Mouse (Mus musculus) kidney, adult 18-20 months (tissue): ENCODE measurements around the gene Prr14.
"Not testable (repeated sequence)": the region's sequence is repeated elsewhere in the genome, so short reads cannot be mapped to it uniquely, and the experiment has no call there.

Source experiments
- DNase-seq: peaks from one replicate; pipeline ENCODE4 v3.0.0; 2021

The Prr14 gene

GRCm38 (mm10) chr7:127472060-127472459, 12.6 kb downstream of the Prr14 start:
- DNase-seq, result peak; percentile 25

GRCm38 (mm10) chr7:127473705-127474104, 14.3 kb downstream of the Prr14 start:
- no peak for DNase-seq

DNA sequence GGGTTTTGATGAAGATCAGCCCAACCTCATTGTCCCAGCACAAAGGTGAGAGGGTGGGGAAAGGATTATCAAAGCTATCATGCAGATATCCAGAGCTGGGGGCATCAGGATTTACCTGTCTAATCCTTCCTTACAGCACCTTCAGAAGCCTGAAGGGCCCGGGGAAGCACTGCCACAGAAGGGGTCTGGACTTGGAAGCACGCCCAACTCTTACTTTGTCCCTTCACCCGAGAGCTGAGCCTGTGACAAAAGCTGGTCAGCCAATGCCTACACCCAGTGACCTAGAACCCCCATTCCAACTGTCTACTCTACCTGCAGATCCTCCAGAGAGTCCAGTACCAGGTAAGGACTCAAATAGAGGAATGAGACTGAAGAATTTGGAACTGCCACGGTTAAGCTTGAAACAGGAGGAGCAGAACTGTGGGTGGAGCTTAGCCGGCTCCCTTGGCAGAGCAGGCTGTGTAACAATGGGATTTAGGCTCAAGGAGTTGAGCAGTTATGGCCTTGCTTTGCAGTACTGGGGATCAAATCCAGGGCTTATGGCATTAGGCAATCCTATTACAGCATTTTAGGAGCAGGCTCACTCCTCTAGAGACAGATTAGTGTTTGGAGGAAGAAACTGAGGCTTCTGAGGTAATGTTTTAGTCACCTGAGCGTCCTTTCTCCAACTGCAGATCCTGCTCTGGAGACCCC, 15.1 kb downstream of the Prr14 start:
- no peak for DNase-seq

- no peak for DNase-seq
These were observed 15.9 kb downstream of the Prr14 start for GRCm38 (mm10) chr7:127475186-127475740.

DNA sequence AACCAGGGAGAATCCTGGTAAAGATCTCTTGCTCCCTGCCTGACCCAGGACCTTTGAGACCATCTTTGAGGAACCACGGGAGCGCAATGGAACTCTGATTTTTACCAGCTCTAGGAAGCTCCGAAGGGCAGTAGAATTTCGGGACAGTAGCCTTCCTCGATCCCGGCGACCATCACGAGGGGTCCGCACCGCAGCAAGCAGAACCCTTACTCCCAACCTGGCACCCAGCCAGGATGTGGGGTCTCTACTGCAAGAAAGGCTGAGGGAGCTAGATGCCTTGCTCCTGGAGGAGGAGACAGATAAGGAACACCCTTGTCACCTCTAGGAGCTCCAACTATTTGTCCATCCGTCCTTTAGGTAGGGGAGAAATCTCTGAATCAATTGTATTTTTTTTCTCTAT, 16.9 kb downstream of the Prr14 start:
- DNase-seq, result no peak

DNA sequence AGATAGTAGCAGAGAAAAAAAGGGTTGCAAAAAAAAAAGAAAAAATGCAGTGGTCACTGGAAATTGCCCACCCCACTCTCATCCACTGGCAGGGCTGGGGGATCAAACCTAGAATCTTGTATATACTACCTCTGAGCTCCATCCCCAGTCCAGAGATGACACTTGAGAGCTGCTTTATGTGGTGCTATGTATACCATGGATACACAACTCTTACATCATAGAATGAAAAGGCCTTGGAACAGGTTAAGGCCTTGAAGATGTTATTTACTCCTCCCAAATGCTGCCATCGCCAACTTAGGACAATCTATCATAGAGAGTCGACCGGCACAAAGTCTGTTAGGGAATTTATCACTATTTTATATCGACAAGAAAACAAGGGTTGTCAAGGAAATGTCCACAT, 17.4 kb downstream of the Prr14 start:
- no peak for DNase-seq

- peak; percentile 99 for DNase-seq
These were observed 18.6 kb downstream of the Prr14 start for GRCm38 (mm10) chr7:127477687-127478634.

- peak; percentile 95 for DNase-seq
These were observed 19.4 kb downstream of the Prr14 start, which contains the start of gene Fbrs for GRCm38 (mm10) chr7:127478635-127479317. Gene Fbrs, plus strand, starts transcription at chr7:127479199.

DNA sequence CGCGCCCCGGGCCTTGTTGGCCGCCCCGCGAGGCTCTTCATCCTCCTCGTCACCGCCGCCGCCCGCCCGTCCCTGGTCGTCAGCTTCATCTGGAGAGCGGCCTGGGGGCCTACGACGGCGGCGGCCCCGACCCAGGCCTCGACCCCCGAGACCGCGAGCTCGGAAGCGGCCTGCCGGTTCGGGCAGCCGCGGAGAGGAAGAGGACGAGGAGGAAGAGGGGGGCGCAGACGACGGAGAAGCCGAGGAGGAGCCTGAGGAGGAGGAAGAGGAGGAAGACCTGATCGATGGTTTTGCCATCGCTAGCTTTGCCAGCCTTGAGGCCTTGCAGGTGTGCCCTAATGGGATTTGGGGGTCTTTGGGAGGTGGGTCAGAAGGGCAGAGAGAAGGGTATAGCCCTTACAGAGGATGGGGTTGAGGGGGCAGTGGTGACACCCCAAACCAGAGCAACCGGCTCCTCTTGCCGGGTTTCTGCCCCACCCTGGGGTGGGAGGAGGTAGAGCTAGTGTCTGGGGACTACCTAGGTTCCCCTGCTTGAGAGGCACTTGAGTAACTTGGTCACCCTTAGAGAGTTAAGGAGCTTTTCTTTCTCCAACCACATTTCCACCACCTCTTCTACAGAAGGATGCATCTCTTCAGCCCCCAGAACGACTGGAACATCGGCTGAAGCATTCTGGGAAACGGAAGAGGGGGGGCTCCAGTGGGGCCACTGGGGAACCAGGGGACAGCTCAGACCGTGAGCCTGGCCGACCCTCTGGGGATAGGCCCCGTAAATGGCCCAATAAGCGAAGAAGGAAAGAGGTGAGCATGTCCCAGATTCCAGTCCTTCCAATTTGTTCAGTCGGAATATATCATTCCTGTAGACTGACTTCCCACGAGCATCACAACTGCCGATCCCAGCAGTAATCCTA, 20.2 kb downstream of the Prr14 start:
- peak; percentile 29 for DNase-seq

DNA sequence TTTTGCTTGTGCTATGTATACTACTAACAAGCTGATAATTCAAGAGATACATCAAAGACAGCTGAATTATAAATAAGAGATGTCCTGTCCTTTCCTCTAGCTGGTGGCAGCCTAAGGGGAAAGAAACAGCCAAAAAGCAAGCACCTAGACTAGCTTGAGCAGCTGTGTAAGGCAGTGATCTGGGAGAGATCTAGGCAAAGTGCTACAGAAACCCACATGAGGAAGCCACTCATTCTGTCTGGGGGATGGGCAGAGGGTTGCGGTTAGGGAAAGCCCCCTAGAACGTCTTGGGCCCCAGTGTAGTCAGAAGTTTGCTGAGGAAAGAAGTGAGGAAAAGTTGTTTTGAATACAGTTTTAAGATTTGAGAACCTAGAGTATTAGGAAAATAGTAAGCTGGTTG, 20.9 kb downstream of the Prr14 start:
- no peak for DNase-seq

DNA sequence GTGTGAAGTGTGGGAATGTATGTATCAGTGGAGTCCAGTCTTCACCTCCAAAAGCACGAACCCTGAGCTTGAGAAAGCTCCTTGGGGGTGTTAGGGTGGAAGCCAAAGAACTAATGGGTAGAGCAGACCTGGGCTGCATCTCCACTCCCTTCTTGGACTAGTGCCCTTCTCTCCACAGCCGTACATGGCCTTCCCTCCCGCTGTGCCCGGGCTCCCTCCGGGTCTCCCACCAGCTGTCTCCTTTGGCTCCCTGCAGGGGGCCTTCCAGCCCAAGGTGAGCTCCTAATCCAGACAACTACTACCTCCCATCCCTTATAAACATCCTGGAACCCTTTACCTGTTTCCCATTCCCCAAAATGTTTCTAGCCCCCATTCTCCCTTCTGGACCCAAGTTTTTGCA, 26.0 kb downstream of the Prr14 start:
- DNase-seq, result no peak

GRCm38 (mm10) chr7:127488364-127488763, 29.0 kb downstream of the Prr14 start:
- DNase-seq, result not testable (repeated sequence)

DNA sequence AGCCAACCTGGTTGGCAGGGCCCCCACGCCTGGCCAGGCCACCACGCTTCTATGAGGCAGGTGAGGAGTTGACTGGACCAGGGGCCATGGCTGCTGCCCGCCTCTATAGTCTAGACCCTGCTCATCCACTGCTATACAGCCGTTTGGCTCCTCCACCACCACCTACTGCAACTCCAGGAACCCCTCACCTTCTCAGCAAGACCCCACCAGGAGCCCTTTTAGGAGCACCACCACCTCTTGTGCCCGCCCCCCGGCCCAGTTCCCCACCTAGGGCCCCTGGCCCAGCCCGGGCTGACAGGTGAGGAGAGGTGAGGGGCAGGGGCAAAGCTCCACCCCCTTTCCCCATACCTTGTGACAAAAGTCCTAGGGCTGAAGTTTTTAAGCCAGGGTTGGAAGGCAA, 30.6 kb downstream of the Prr14 start:
- DNase-seq, result no peak

GRCm38 (mm10) chr7:127491846-127492245, 32.4 kb downstream of the Prr14 start:
- DNase-seq, result no peak

DNA sequence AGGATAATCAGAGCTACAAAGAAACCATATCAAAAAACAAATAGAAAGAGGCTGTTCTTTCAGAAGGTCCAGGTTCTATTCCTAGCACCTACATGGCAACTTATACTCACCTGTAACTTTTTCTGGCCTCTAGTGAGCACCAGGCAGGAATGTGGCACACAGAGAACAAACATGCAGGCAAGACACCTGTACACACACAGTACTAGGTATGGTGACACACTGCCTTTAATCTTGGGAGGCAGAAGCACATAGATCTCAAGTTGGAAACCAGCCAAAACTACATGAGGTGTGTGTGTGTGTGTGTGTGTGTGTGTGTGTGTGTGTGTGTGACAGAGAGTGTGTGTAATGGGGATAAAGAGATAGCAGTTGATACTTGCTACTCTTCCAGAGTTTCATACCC, 35.2 kb downstream of the Prr14 start:
- DNase-seq, result no peak

GRCm38 (mm10) chr7:127497382-127497781, 38.0 kb downstream of the Prr14 start:
- no peak for DNase-seq

DNA sequence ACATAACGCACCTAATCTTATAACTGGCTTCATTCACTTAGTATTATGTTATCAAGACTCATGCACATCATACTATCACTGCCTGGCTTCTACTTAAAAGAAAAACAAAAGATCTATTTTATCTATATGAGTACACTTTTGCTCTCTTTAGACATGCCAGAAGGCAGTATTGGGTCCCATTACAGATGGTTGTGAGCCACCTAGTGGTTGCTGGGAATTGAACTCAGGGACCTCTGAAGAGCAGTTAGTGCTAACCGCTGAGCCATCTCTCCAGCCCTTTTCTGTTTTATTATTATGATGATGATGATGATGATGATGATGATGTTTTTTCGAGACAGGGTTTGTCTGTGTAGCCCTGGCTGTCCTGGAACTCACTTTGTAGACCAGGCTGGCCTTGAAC, 39.0 kb downstream of the Prr14 start:
- DNase-seq, result peak; percentile 47

DNA sequence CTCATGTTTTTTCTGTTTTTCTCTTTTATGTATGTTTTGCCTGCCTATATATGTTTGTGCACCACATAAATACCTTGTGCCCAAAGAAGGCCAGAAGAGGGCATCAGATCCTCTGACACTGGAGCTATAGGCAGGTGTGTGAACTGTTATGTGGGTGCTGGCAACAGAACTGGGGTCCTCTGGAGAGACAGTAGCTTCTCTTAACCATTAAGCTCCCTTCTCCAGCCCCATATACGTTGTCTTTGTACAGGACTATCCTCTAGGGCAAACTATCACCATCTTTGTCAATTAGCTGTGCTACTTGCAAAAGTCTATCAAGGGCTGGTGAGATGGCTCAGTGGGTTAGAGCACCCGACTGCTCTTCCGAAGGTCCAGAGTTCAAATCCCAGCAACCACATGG, 48.9 kb downstream of the Prr14 start:
- DNase-seq, result no peak

- not testable (repeated sequence) for DNase-seq
These were observed 50.4 kb downstream of the Prr14 start for GRCm38 (mm10) chr7:127509830-127510229.

DNA sequence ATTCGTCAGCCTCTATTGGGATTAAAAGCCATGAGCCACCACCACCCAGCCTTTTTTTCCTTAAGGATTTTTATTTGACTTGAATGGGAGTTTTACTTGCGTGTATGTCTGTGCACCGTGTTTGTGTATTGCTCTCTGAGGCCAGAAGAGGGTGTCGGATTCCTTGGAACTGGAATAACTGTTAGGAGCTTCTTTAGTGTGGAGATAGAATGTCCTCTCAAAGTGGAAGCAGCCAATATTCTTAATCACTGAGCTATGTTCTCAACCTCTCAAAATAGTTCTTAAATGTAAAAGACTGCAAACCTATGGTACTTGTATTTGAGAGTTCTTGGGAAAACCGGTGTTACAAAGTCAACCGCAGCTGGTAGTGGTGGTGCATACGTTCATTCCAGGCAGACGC, 51.8 kb downstream of the Prr14 start:
- peak; percentile 16 for DNase-seq

DNA sequence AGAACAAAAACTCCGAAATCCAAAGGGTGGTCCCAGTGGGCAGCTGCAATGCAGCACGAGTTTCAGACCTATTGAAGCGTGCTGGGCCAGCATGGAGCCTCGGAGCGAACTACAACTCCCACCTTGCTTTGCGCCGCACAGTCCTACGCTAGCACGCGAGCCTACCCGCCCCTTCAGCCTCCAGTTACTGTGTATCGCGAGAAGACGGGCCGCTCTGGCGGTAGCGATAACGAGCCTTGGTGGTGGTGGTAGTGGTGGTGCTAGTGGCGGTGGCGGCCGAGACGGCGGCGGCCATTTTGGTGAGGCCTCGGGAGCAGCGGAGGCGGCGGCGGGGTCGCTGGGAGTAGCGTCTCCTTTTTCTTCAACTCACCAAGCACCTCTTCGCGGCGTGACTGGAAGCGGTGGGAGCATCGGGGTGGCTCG, 52.4 kb downstream of the Prr14 start, which contains the start of gene Srcap:
Gene Srcap, plus strand, starts transcription at position 176 of the 423 bp plus-strand sequence.
- peak; percentile 95 for DNase-seq
